Mouse (Mus musculus) urinary bladder, adult 18-20 months (tissue): ENCODE data around the gene Prepl.
A peak's percentile ranks its signal among the peaks of the same experiment; 100 is the strongest.

Experiments
- DNase-seq, 2 experiments: peaks; one replicate each; pipeline ENCODE4 v3.0.0; 2022; ENCODE audit warnings: low spot score in 2 of 2, mixed read lengths in 2 of 2

Gene Prepl

GRCm38 (mm10) chr17:85023247-85024167 lies 66.5 kb downstream of the Prepl start:
- peak in 1 of 2 experiments; percentile 14 for DNase-seq

- no peak for DNase-seq
Observed at GRCm38 (mm10) chr17:85020343-85020742, 69.7 kb downstream of the Prepl start.

GRCm38 (mm10) chr17:85018794-85019193 lies 71.2 kb downstream of the Prepl start:
- no peak for DNase-seq

GRCm38 (mm10) chr17:85018344-85018743 lies 71.7 kb downstream of the Prepl start:
- no peak for DNase-seq

- no peak for DNase-seq
Observed at GRCm38 (mm10) chr17:85014632-85015031, 75.4 kb downstream of the Prepl start.

- DNase-seq, result no peak
Observed at GRCm38 (mm10) chr17:85013485-85013884, 76.6 kb downstream of the Prepl start.
